Mouse (Mus musculus): ENCODE results near the gene Fam198a.

DNA sequence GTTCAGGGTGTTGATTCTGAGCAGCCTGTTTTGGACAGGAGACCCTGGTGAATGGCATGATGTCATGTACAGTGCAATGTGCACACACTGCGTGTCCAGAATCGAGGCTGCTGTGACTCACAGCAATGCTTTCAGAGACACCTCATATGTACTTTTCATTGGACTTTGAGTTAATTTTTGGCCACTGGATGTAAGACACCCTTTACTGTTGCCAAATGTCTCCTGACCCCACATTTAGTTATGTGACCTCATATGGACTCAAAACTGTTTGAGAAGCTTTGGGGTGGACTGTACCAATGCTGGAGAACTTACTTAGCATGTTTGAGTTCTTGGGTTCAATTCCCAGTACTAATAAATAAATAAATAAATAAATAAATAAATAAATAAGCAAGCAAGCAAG lies 60.0 kb downstream of the Fam198a start:
- TF ChIP-seq CTCF (IDR thresholded peaks at IDR 0.05; ENCODE audit: borderline replicate concordance, extremely low read depth, insufficient read depth, insufficient read length) (no peak), POLR2A (IDR thresholded peaks at IDR 0.05; ENCODE audit: borderline replicate concordance, extremely low read depth, insufficient read depth, insufficient read length, poor library complexity, severe bottlenecking) (no peak)

Data from brain, embryonic 14.5 days (tissue).